Mouse (Mus musculus) G1E (cell line): ENCODE measurements at regions not wholly inside any gene's neighbourhood (a gene's known extent, or its start where the extent isn't known, plus 50 kb on each side); places are given as distances from the start of the nearest gene placed in this dataset.
"Not testable (repeated sequence)": the region's sequence is repeated elsewhere in the genome, so short reads cannot be mapped to it uniquely, and the experiment has no call there.

Source experiments
- ATAC-seq: 2 replicates; pipeline ENCODE4 v1.8.0; 2016; ENCODE audit warnings: mild to moderate bottlenecking; ENCODE audit not compliant: insufficient number of reproducible peaks, poor library complexity, low FRiP score, severe bottlenecking; ENCODE audit errors: extremely low read depth
- DNase-seq: peaks from one replicate; pipeline ENCODE4 v3.0.0; 2012; ENCODE audit warnings: low spot score
- H3K27me3 ChIP-seq: 2 replicates; pipeline ENCODE4 v1.6.1; 2012; ENCODE audit warnings: mild to moderate bottlenecking, low read length, inconsistent platforms; ENCODE audit not compliant: insufficient read depth
- H3K36me3 ChIP-seq: replicated peaks from 2 replicates; pipeline ENCODE3; 2012; ENCODE audit warnings: mild to moderate bottlenecking, inconsistent platforms
- H3K4me1 ChIP-seq: 2 replicates; pipeline ENCODE4 v1.6.1; 2012; ENCODE audit warnings: low read depth, low read length, inconsistent platforms, mixed read lengths; ENCODE audit not compliant: insufficient read depth
- H3K4me3 ChIP-seq: 2 replicates; pipeline ENCODE4 v1.5.1; 2012; ENCODE audit warnings: low read depth, mild to moderate bottlenecking, inconsistent platforms, low read length, moderate library complexity, mixed read lengths
- H3K9me3 ChIP-seq: replicated peaks from 2 replicates; pipeline ENCODE4 v1.6.1; 2012; ENCODE audit warnings: inconsistent platforms
- CTCF ChIP-seq: IDR thresholded peaks from 2 replicates; pipeline ENCODE4 v1.5.1; 2012; ENCODE audit warnings: low read depth, low read length, inconsistent platforms, mixed read lengths
- GATA1 ChIP-seq: IDR thresholded peaks from 2 replicates; pipeline ENCODE4 v1.6.1; 2012; ENCODE audit warnings: borderline replicate concordance, low read length, inconsistent platforms, mixed read lengths
- GATA2 ChIP-seq: IDR thresholded peaks from 2 replicates; pipeline ENCODE4 v1.6.1; 2012; ENCODE audit warnings: low read depth, low read length, inconsistent platforms, borderline replicate concordance
- POLR2AphosphoS5 ChIP-seq: IDR thresholded peaks from 2 replicates; pipeline ENCODE4 v1.6.1; 2012; ENCODE audit warnings: low read depth, low read length, inconsistent platforms; ENCODE audit not compliant: insufficient replicate concordance
- TAL1 ChIP-seq: conservative IDR thresholded peaks from 2 replicates; pipeline ENCODE4 v1.6.1; 2012; ENCODE audit warnings: low read depth, low read length, inconsistent platforms, mixed read lengths

DNA sequence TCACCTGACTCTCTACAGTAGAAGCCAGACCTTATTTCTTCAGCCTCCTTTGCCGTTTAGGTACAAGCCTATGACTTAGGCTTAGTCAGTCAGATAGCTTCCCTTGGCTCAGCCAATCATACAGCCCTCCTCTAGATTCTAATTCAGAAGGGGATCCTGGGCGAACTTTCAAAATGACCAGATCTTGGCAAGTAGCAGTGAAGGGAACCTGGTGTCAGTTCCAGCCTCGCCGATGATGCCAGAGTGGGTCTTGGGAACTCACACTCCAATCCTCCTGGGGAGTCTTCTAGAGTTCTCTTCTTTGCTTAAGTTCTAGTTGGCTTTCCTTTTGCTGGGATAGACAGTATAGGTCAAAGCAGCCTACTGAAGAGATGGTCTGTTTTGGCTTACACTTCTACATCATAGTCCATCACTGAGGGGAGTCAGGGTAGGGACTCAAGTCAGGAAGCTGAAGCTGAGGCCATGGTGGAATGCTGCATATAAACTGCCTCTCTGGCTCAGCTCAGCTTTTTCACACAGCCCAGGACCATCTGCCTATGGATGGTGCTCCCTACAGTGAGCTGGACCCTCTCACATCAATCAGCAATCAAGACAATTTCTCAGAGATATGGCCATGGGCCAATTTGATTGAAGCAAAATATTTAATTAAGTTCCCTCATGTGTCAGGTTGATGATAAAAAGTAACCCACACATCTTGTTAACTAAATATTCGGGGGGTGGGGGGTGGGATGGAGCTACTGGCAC lies 94.7 kb upstream of the Btbd11 start:
- TF ChIP-seq POLR2AphosphoS5: no peak
- no peak for TF ChIP-seq GATA2
- no peak for TF ChIP-seq TAL1
- no peak for TF ChIP-seq GATA1
- no peak for TF ChIP-seq CTCF
- Histone ChIP-seq H3K27me3 (no peaks in the 10 kb centered on the region), H3K4me3 (no peak overlapping the region; the same call in 1 of the 2 replicates), H3K9me3 (peaks cover 36% of the 10 kb centered on the region), H3K36me3 (no peaks in the 10 kb centered on the region), H3K4me1 (no peaks in the 10 kb centered on the region)
- no peak for DNase-seq
- no peak; the same call in 1 of the 2 replicates for ATAC-seq

GRCm38 (mm10) chr10:85292477-85292855 lies 94.1 kb upstream of the Btbd11 start:
- no peaks in the 10 kb centered on the region for H3K36me3 ChIP-seq
- no peak overlapping the region for H3K4me3 ChIP-seq
- ATAC-seq (no peak), DNase-seq (no peak)
- no peaks in the 10 kb centered on the region for H3K4me1 ChIP-seq
- peaks cover 41% of the 10 kb centered on the region for H3K9me3 ChIP-seq
- no peak for TF ChIP-seq GATA2
- TF ChIP-seq GATA1: no peak
- TF ChIP-seq TAL1: no peak
- TF ChIP-seq POLR2AphosphoS5: no peak
- no peak for TF ChIP-seq CTCF
- H3K27me3 ChIP-seq: no peaks in the 10 kb centered on the region

- TF ChIP-seq POLR2AphosphoS5 (no peak), TAL1 (no peak), GATA2 (no peak), CTCF (no peak), GATA1 (no peak)
- no peaks in the 10 kb centered on the region for H3K27me3 ChIP-seq
- no peak overlapping the region for H3K4me3 ChIP-seq
- ATAC-seq (no peak), DNase-seq (no peak)
- peaks cover 46% of the 10 kb centered on the region for H3K9me3 ChIP-seq
- H3K36me3 ChIP-seq: no peaks in the 10 kb centered on the region
- H3K4me1 ChIP-seq: no peaks in the 10 kb centered on the region
These were observed 93.4 kb upstream of the Btbd11 start for GRCm38 (mm10) chr10:85293071-85293783.

GRCm38 (mm10) chr10:85295133-85295887 lies 91.3 kb upstream of the Btbd11 start:
- no peaks in the 10 kb centered on the region for H3K36me3 ChIP-seq
- ATAC-seq: no peak
- no peaks in the 10 kb centered on the region for H3K4me1 ChIP-seq
- no peak for DNase-seq
- H3K4me3 ChIP-seq: no peak overlapping the region
- peaks cover 47% of the 10 kb centered on the region for H3K9me3 ChIP-seq
- TF ChIP-seq GATA1 (no peak), POLR2AphosphoS5 (no peak)
- no peaks in the 10 kb centered on the region for H3K27me3 ChIP-seq

DNA sequence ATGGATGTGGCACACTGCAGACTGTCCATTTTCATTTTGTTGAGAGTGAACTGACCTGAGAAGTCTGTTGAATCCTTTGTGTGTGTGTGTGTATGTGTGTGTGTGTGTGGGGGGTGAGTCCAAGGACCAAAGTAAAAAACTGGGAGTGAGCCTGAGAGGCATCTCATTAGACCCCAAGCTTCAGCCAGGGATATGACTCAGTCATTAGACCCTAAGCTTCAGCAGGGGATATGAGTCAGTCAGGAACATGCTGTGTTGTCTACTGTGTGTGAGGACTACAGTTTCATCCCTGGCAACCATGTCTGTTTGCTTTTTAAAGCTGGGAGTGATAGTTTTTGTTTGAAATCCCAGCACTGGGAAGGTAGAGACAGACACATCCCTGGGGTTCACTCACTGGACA lies 74.8 kb upstream of the Btbd11 start:
- no peak for ATAC-seq
- peaks cover 40% of the 10 kb centered on the region for H3K9me3 ChIP-seq
- H3K4me1 ChIP-seq: no peaks in the 10 kb centered on the region
- no peak overlapping the region for H3K4me3 ChIP-seq
- no peak for DNase-seq
- H3K36me3 ChIP-seq: no peaks in the 10 kb centered on the region
- H3K27me3 ChIP-seq: no peaks in the 10 kb centered on the region
- TF ChIP-seq GATA2: no peak
- TF ChIP-seq TAL1: no peak
- TF ChIP-seq CTCF: no peak
- TF ChIP-seq GATA1: no peak
- TF ChIP-seq POLR2AphosphoS5: no peak

GRCm38 (mm10) chr10:85313331-85313730 lies 73.3 kb upstream of the Btbd11 start:
- H3K4me3 ChIP-seq, H3K36me3 ChIP-seq, H3K27me3 ChIP-seq, DNase-seq, H3K4me1 ChIP-seq: not testable (repeated sequence)
- H3K9me3 ChIP-seq: peaks cover 38% of the 10 kb centered on the region
- ATAC-seq: peak; percentile 15; the same call in 1 of the 2 replicates
